Mouse (Mus musculus) limb, embryonic 15.5 days (tissue): Measurements from ENCODE around the gene Ift57. TPM values are rescaled to one million over a fixed set of nuclear protein-coding genes. Genes with fewer than 3 reads are reported as not detected.

ENCODE experiments used
- ATAC-seq: fragments of 200-750 bp; cut with Nextera tagmentation; 2 replicates; pipeline ENCODE4 v1.8.0; 2017; ENCODE audit warnings: low read depth, moderate TSS enrichment; ENCODE audit not compliant: insufficient number of reproducible peaks, low FRiP score, low TSS enrichment
- H3K27ac ChIP-seq: fragments of 300-500 bp; sonication (generic); 2 replicates; pipeline ENCODE4 v1.5.1; 2015; ENCODE audit warnings: moderate library complexity, mild to moderate bottlenecking, inconsistent platforms
- H3K27me3 ChIP-seq: fragments of 300-500 bp; sonication (generic); 2 replicates; pipeline ENCODE4 v1.6.1; 2015; ENCODE audit warnings: inconsistent platforms
- H3K36me3 ChIP-seq: fragments of 300-500 bp; sonication (generic); 2 replicates; pipeline ENCODE4 v1.6.1; 2015; ENCODE audit warnings: inconsistent platforms
- H3K4me1 ChIP-seq: fragments of 300-500 bp; sonication (generic); 2 replicates; pipeline ENCODE4 v1.6.1; 2015; ENCODE audit warnings: inconsistent platforms
- H3K4me2 ChIP-seq: fragments of 300-500 bp; sonication (generic); 2 replicates; pipeline ENCODE4 v1.6.1; 2015; ENCODE audit warnings: mild to moderate bottlenecking, inconsistent platforms
- H3K4me3 ChIP-seq: fragments of 300-500 bp; sonication (generic); 2 replicates; pipeline ENCODE4 v1.5.1; 2015; ENCODE audit warnings: mild to moderate bottlenecking, inconsistent platforms
- H3K9ac ChIP-seq: fragments of 300-500 bp; sonication (generic); 2 replicates; pipeline ENCODE4 v1.6.1; 2015; ENCODE audit warnings: inconsistent platforms
- H3K9me3 ChIP-seq: fragments of 300-500 bp; sonication (generic); 2 replicates; pipeline ENCODE4 v1.6.1; 2016; ENCODE audit warnings: inconsistent platforms
- WGBS: fragments of 180-500 bp; shearing (Covaris S2); methylation state at CpG from one replicate; pipeline ENCODE4 v1.1.7; 2015; 5-methylcytosine and 5-hydroxymethylcytosine counted together
- polyA plus RNA-seq: library from polyadenylated mRNA; unstranded; fragments of >200 nt; fragmentation: Nextera tagmentation; extraction: Ambion mirVana; gene quantifications from 2 replicates; pipeline ENCODE4 v1.2.1, GENCODE M21; 2015

The Ift57 gene
- polyA plus RNA-seq, 1 experiment from 2014 or later = 29.4 TPM

- Histone ChIP-seq H3K27me3 (no peaks in the 10 kb centered on the region), H3K4me2 (no peak overlapping the region), H3K4me3 (no peak overlapping the region), H3K9me3 (no peaks in the 10 kb centered on the region), H3K27ac (no peak overlapping the region), H3K9ac (no peak overlapping the region), H3K36me3 (no peaks in the 10 kb centered on the region), H3K4me1 (no peaks in the 10 kb centered on the region)
- 75% methylated on average over 22 of the region's 22 CpGs for WGBS
- ATAC-seq = no peak
Observed at GRCm38 (mm10) chr16:49775002-49775966, 76.3 kb downstream of the Ift57 start.

- WGBS = 65% methylated on average over 7 of the region's 7 CpGs
- Histone ChIP-seq H3K9me3 (no peaks in the 10 kb centered on the region), H3K27ac (no peak overlapping the region), H3K4me3 (no peak overlapping the region), H3K36me3 (no peaks in the 10 kb centered on the region), H3K4me2 (no peak overlapping the region), H3K9ac (no peak overlapping the region), H3K4me1 (no peaks in the 10 kb centered on the region), H3K27me3 (no peaks in the 10 kb centered on the region)
- no peak for ATAC-seq
Observed at GRCm38 (mm10) chr16:49776981-49777380, 77.9 kb downstream of the Ift57 start.

GRCm38 (mm10) chr16:49781556-49782156 lies 82.6 kb downstream of the Ift57 start:
- H3K27ac ChIP-seq = no peak overlapping the region
- H3K9ac ChIP-seq = no peak overlapping the region
- H3K4me1 ChIP-seq = no peaks in the 10 kb centered on the region
- no peaks in the 10 kb centered on the region for H3K9me3 ChIP-seq
- H3K4me3 ChIP-seq = no peak overlapping the region
- no peaks in the 10 kb centered on the region for H3K27me3 ChIP-seq
- WGBS = 77% methylated on average over 5 of the region's 5 CpGs
- H3K36me3 ChIP-seq = no peaks in the 10 kb centered on the region
- no peak for ATAC-seq
- H3K4me2 ChIP-seq = no peak overlapping the region

GRCm38 (mm10) chr16:49783369-49783768 lies 84.3 kb downstream of the Ift57 start:
- Histone ChIP-seq H3K4me3 (no peak overlapping the region), H3K9me3 (no peaks in the 10 kb centered on the region), H3K27me3 (no peaks in the 10 kb centered on the region), H3K27ac (no peak overlapping the region), H3K36me3 (no peaks in the 10 kb centered on the region), H3K9ac (no peak overlapping the region), H3K4me2 (no peak overlapping the region), H3K4me1 (no peaks in the 10 kb centered on the region)
- no peak for ATAC-seq

GRCm38 (mm10) chr16:49786116-49786515 lies 87.1 kb downstream of the Ift57 start:
- H3K4me2 ChIP-seq = no peak overlapping the region
- H3K9ac ChIP-seq = no peak overlapping the region
- no peaks in the 10 kb centered on the region for H3K4me1 ChIP-seq
- no peaks in the 10 kb centered on the region for H3K36me3 ChIP-seq
- no peak overlapping the region for H3K4me3 ChIP-seq
- ATAC-seq = no peak
- no peaks in the 10 kb centered on the region for H3K27me3 ChIP-seq
- H3K9me3 ChIP-seq = no peaks in the 10 kb centered on the region
- 81% methylated on average over 6 of the region's 6 CpGs for WGBS
- no peak overlapping the region for H3K27ac ChIP-seq

GRCm38 (mm10) chr16:49787714-49788113 lies 88.7 kb downstream of the Ift57 start:
- no peaks in the 10 kb centered on the region for H3K4me1 ChIP-seq
- H3K36me3 ChIP-seq = no peaks in the 10 kb centered on the region
- H3K9ac ChIP-seq = no peak overlapping the region
- no peak overlapping the region for H3K4me3 ChIP-seq
- 89% methylated on average over 5 of the region's 5 CpGs for WGBS
- no peak overlapping the region for H3K27ac ChIP-seq
- no peak overlapping the region for H3K4me2 ChIP-seq
- no peaks in the 10 kb centered on the region for H3K27me3 ChIP-seq
- ATAC-seq = no peak
- no peaks in the 10 kb centered on the region for H3K9me3 ChIP-seq

- H3K4me1 ChIP-seq = no peaks in the 10 kb centered on the region
- H3K27me3 ChIP-seq = no peaks in the 10 kb centered on the region
- H3K27ac ChIP-seq = no peak overlapping the region
- no peak overlapping the region for H3K9ac ChIP-seq
- no peaks in the 10 kb centered on the region for H3K36me3 ChIP-seq
- H3K4me2 ChIP-seq = no peak overlapping the region
- H3K4me3 ChIP-seq = no peak overlapping the region
- 86% methylated on average over 9 of the region's 9 CpGs for WGBS
- H3K9me3 ChIP-seq = no peaks in the 10 kb centered on the region
- no peak for ATAC-seq
Observed at GRCm38 (mm10) chr16:49790575-49791465, 91.8 kb downstream of the Ift57 start.

- Histone ChIP-seq H3K9ac (no peak overlapping the region), H3K27me3 (no peaks in the 10 kb centered on the region), H3K27ac (no peak overlapping the region), H3K4me1 (no peaks in the 10 kb centered on the region), H3K4me3 (no peak overlapping the region), H3K36me3 (no peaks in the 10 kb centered on the region), H3K4me2 (0 out of 2 replicates have a peak overlapping the region, but pooled peaks have one; percentile 2), H3K9me3 (no peaks in the 10 kb centered on the region)
- WGBS = 43% methylated on average over 9 of the region's 9 CpGs
- ATAC-seq = no peak
Observed at GRCm38 (mm10) chr16:49792446-49792878, 93.4 kb downstream of the Ift57 start.

- Histone ChIP-seq H3K9ac (no peak overlapping the region), H3K4me3 (no peak overlapping the region), H3K9me3 (no peaks in the 10 kb centered on the region), H3K27ac (no peak overlapping the region), H3K4me1 (no peaks in the 10 kb centered on the region), H3K4me2 (no peak overlapping the region), H3K27me3 (no peaks in the 10 kb centered on the region), H3K36me3 (no peaks in the 10 kb centered on the region)
- ATAC-seq = no peak
- 92% methylated on average over 9 of the region's 9 CpGs for WGBS
Observed at GRCm38 (mm10) chr16:49793596-49793995, 94.6 kb downstream of the Ift57 start.

GRCm38 (mm10) chr16:49796271-49796670 lies 97.2 kb downstream of the Ift57 start:
- no peak overlapping the region for H3K4me3 ChIP-seq
- H3K9ac ChIP-seq = no peak overlapping the region
- no peaks in the 10 kb centered on the region for H3K9me3 ChIP-seq
- ATAC-seq = no peak
- no peaks in the 10 kb centered on the region for H3K36me3 ChIP-seq
- H3K4me1 ChIP-seq = no peaks in the 10 kb centered on the region
- no peak overlapping the region for H3K27ac ChIP-seq
- H3K27me3 ChIP-seq = no peaks in the 10 kb centered on the region
- H3K4me2 ChIP-seq = no peak overlapping the region
- WGBS = 66% methylated on average over 2 of the region's 2 CpGs

- Histone ChIP-seq H3K27ac (no peak overlapping the region), H3K4me1 (no peaks in the 10 kb centered on the region), H3K4me3 (no peak overlapping the region), H3K9me3 (no peaks in the 10 kb centered on the region), H3K36me3 (no peaks in the 10 kb centered on the region), H3K27me3 (no peaks in the 10 kb centered on the region), H3K9ac (no peak overlapping the region), H3K4me2 (no peak overlapping the region)
- WGBS = 90% methylated on average over 2 of the region's 2 CpGs
- no peak for ATAC-seq
Observed at GRCm38 (mm10) chr16:49796954-49797353, 97.9 kb downstream of the Ift57 start.
